Mouse (Mus musculus): ENCODE results near the gene Ip6k3.

Gene Ip6k3

GRCm38 (mm10) chr17:27182401-27182800 is 14.8 kb upstream of the Ip6k3 start:
- DNase-seq (ENCODE audit: low read depth): no peak

GRCm38 (mm10) chr17:27181666-27182065 is 14.1 kb upstream of the Ip6k3 start:
- DNase-seq (ENCODE audit: low read depth): no peak

GRCm38 (mm10) chr17:27179681-27180280 is 12.2 kb upstream of the Ip6k3 start:
- no peak for DNase-seq (ENCODE audit: low read depth)

GRCm38 (mm10) chr17:27178427-27179177 is 11.0 kb upstream of the Ip6k3 start:
- no peak for DNase-seq (ENCODE audit: low read depth)

- DNase-seq (ENCODE audit: low read depth): no peak
Observed at GRCm38 (mm10) chr17:27178019-27178418, 10.4 kb upstream of the Ip6k3 start.

- DNase-seq (ENCODE audit: low read depth): no peak
Observed at GRCm38 (mm10) chr17:27176754-27177153, 9.2 kb upstream of the Ip6k3 start.

- no peak for DNase-seq (ENCODE audit: low read depth)
Observed at GRCm38 (mm10) chr17:27176287-27176686, 8.7 kb upstream of the Ip6k3 start.

GRCm38 (mm10) chr17:27175196-27175874 is 7.7 kb upstream of the Ip6k3 start:
- DNase-seq (ENCODE audit: low read depth): no peak

GRCm38 (mm10) chr17:27173715-27174114 is 6.1 kb upstream of the Ip6k3 start:
- no peak for DNase-seq (ENCODE audit: low read depth)

GRCm38 (mm10) chr17:27172459-27172858 is 4.9 kb upstream of the Ip6k3 start:
- no peak for DNase-seq (ENCODE audit: low read depth)

GRCm38 (mm10) chr17:27171121-27171520 is 3.5 kb upstream of the Ip6k3 start:
- DNase-seq (ENCODE audit: low read depth): no peak

GRCm38 (mm10) chr17:27169952-27170695 is 2.5 kb upstream of the Ip6k3 start:
- DNase-seq (ENCODE audit: low read depth): no peak

GRCm38 (mm10) chr17:27168569-27168968 is 974 bp upstream of the Ip6k3 start:
- DNase-seq (ENCODE audit: low read depth): no peak

GRCm38 (mm10) chr17:27166901-27167300 is 694 bp downstream of the Ip6k3 start:
- DNase-seq (ENCODE audit: low read depth): no peak

- DNase-seq (ENCODE audit: low read depth): no peak
Observed at GRCm38 (mm10) chr17:27165054-27165773, 2.4 kb downstream of the Ip6k3 start.

- DNase-seq (ENCODE audit: low read depth): no peak
Observed at GRCm38 (mm10) chr17:27160905-27161304, 6.7 kb downstream of the Ip6k3 start.

- no peak for DNase-seq (ENCODE audit: low read depth)
Observed at GRCm38 (mm10) chr17:27159169-27159568, 8.4 kb downstream of the Ip6k3 start.

GRCm38 (mm10) chr17:27158439-27158838 is 9.2 kb downstream of the Ip6k3 start:
- no peak for DNase-seq (ENCODE audit: low read depth)

- no peak for DNase-seq (ENCODE audit: low read depth)
Observed at GRCm38 (mm10) chr17:27155752-27156151, 11.8 kb downstream of the Ip6k3 start.

- DNase-seq (ENCODE audit: low read depth): no peak
Observed at GRCm38 (mm10) chr17:27154881-27155280, 12.7 kb downstream of the Ip6k3 start.

- DNase-seq (ENCODE audit: low read depth): no peak
Observed at GRCm38 (mm10) chr17:27154256-27154655, 13.3 kb downstream of the Ip6k3 start.

- DNase-seq (ENCODE audit: low read depth): no peak
Observed at GRCm38 (mm10) chr17:27153773-27154193, 13.8 kb downstream of the Ip6k3 start.
